Mouse (Mus musculus): ENCODE results near the gene Cul4b. TPM values are rescaled to one million over a fixed set of nuclear protein-coding genes. Genes with fewer than 3 reads are reported as not detected.

Cul4b gene
- 3.6 and 9.4 TPM in 2 replicates for polyA plus RNA-seq (2021; fragmentation: Nextera tagmentation)
- long read RNA-seq, experiment 1, partial matches to known transcripts, result 8 of 15 reads
- long read RNA-seq, experiment 1, other reads (novel, unspliced or antisense), result 7 of 15 reads
- long read RNA-seq, experiment 2, transcript Cul4b-201 (20 exons, 3,354 nt), result major isoform, 15 of 38 reads
- long read RNA-seq, experiment 2, partial matches to known transcripts, result 18 of 38 reads
- long read RNA-seq, experiment 2, other reads (novel, unspliced or antisense), result 5 of 38 reads

DNA sequence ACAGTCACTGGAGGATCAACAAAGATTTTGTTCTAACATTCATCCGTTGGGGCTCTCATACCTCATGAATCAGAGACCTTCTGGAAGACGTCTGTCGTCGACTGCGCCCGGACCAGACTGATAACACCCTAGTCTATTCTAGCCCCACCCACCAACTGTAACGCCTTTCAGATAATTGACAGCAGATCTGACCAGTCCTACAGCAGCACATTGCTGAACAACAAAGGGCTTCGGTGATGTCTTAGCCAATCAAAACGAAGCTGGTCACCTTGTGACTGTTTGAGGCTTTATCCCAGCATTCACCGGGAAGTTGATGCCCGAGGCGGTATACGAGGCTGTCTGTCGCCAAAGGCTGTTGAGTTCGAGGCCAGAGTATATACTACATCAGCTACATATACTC, at the start of gene Cul4b:
Gene Cul4b, minus strand, starts transcription at position 119 of the 400 bp plus-strand sequence.

DNA sequence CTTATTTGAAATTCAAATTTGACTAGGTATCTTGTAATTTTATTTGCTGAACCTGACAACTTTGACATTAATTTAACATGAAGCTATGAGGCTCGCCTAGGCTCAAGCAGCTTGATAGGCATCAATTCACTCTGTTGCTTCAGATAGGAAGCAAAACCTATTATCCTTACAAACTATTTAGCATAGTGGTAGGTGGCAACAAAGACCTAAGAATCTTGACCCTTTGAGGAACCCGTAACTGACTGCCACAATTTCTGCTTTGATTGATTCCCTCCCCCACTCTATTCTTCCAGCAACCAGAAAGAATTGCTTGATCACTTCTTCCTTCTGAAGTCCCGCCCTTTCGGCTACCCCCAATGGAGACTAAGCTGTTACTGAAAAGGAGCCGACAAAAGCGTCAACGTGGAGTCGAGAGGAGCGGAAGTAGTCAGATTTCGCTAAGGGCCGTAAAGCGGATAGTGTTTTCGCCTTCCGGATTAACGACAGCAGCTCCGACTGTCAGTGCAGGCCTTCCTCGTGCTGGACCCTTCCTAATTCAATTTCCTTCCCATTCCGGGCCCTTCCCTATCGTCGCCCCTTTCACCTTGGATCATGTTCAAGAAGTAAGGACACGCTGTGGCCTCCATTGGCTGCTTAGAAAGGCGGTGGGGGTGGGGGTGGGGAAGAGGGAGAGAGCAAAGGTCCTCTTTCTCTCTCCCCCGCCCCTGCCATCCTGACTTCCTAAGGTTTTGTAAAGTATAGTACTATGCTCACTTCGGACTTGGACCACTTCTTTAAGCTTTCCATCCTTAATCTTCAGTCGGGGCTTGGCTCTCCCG, 24.4 kb upstream of the Cul4b start, which contains the start of gene Mcts1:
Gene Mcts1, plus strand, starts transcription at position 402 of the 818 bp plus-strand sequence.

Other genes with a start within 250 kb of the Cul4b start
- gene Lamp2, start 119.7 kb downstream of the Cul4b start, polyA plus RNA-seq (2021; fragmentation: Nextera tagmentation), result 92.6 and 166 TPM in 2 replicates
- 133 and 144 TPM in 2 replicates for gene Mcts1, start 24.4 kb upstream of the Cul4b start, polyA plus RNA-seq (2021; fragmentation: Nextera tagmentation)
- 41.0 and 47.9 TPM in 2 replicates for gene C1galt1c1, start 58.9 kb upstream of the Cul4b start, polyA plus RNA-seq (2021; fragmentation: Nextera tagmentation)
- gene 6030498E09Rik, start 196.5 kb upstream of the Cul4b start, polyA plus RNA-seq (2021; fragmentation: Nextera tagmentation), result not detected in 2 replicates

Measured in layer of hippocampus, adult 6 months (tissue).